8 mouse cellular contexts compared by ENCODE assay signal in genomic region chr13:94882711-94883145, GRCm38 (mm10). TPM values are rescaled to one million over a fixed set of nuclear protein-coding genes. Genes with fewer than 3 reads are reported as not detected.
DNase-seq lines count a peak whose midpoint lies in the region; ATAC-seq and TF ChIP-seq lines count a peak whose summit lies in the region.

No protein-coding gene starts in this region.

- H3K9ac ChIP-seq in embryonic facial prominence, embryonic 15.5 days: no peak overlapping the region
- no peak overlapping the region for H3K9ac ChIP-seq in intestine, postnatal 0 days (ENCODE audit: low read depth, low read length)
- H3K9ac ChIP-seq in neural tube, embryonic 14.5 days (replicated peaks; ENCODE audit: low read depth, low read length): peak overlapping the region; percentile 41; the same call in 1 of the 2 replicates

- H3K27ac ChIP-seq in layer of hippocampus, adult 2 months: no peak overlapping the region
- H3K27ac ChIP-seq in embryonic facial prominence, embryonic 15.5 days (replicated peaks): no peak overlapping the region
- no peak overlapping the region for H3K27ac ChIP-seq in intestine, postnatal 0 days (ENCODE audit: low read depth, low read length)
- peak overlapping the region; percentile 66 for H3K27ac ChIP-seq in neural tube, embryonic 14.5 days (ENCODE audit: low read depth, low read length)

- H3K36me3 ChIP-seq in embryonic facial prominence, embryonic 15.5 days: no peaks in the 10 kb centered on the region
- H3K36me3 ChIP-seq in intestine, postnatal 0 days (ENCODE audit: control insufficient read depth, insufficient read depth): no peaks in the 10 kb centered on the region
- no peaks in the 10 kb centered on the region for H3K36me3 ChIP-seq in neural tube, embryonic 14.5 days (ENCODE audit: control insufficient read depth, insufficient read depth, low read length)

- peaks cover 86% of the 10 kb centered on the region for H3K27me3 ChIP-seq in embryonic facial prominence, embryonic 15.5 days
- H3K27me3 ChIP-seq in intestine, postnatal 0 days (replicated peaks; ENCODE audit: control insufficient read depth, insufficient read depth, low read length): peaks cover 86% of the 10 kb centered on the region
- peaks cover 70% of the 10 kb centered on the region for H3K27me3 ChIP-seq in neural tube, embryonic 14.5 days (ENCODE audit: control insufficient read depth, insufficient read depth, low read length)

- 0 out of 2 replicates have a peak, but pooled peaks have one; percentile 29 for ATAC-seq in embryonic facial prominence, embryonic 15.5 days (ENCODE audit: insufficient number of reproducible peaks, low FRiP score, low TSS enrichment, low read depth)
- ATAC-seq in intestine, postnatal 0 days: 0 out of 2 replicates have a peak, but pooled peaks have one; percentile 19
- ATAC-seq in neural tube, embryonic 14.5 days (ENCODE audit: low read depth): peak; percentile 57
- no peak for ATAC-seq in monocyte, adult 5-6 weeks (replicated peaks; ENCODE audit: insufficient number of reproducible peaks, low FRiP score, low TSS enrichment, poor library complexity, severe bottlenecking)

- H3K4me2 ChIP-seq in embryonic facial prominence, embryonic 15.5 days (replicated peaks): peak overlapping the region; percentile 87
- peak overlapping the region; percentile 72 for H3K4me2 ChIP-seq in intestine, postnatal 0 days (replicated peaks; ENCODE audit: low read depth)
- H3K4me2 ChIP-seq in neural tube, embryonic 14.5 days (ENCODE audit: low read depth, low read length): peak overlapping the region; percentile 46

- DNase-seq in layer of hippocampus, adult 2 months (ENCODE audit: low spot score in 2 of 2): no peak
- no peak for DNase-seq in layer of hippocampus, postnatal 25 days (ENCODE audit: extremely low spot score in 1 of 2, low spot score in 1 of 2)
- DNase-seq in frontal cortex, postnatal 25 days (ENCODE audit: low spot score in 2 of 2): no peak
- DNase-seq in cerebellum, postnatal 4 days (ENCODE audit: low spot score in 2 of 2): no peak

- H3K9me3 ChIP-seq in embryonic facial prominence, embryonic 15.5 days (replicated peaks): no peaks in the 10 kb centered on the region
- H3K9me3 ChIP-seq in intestine, postnatal 0 days (ENCODE audit: control insufficient read depth): no peaks in the 10 kb centered on the region
- no peaks in the 10 kb centered on the region for H3K9me3 ChIP-seq in neural tube, embryonic 14.5 days (ENCODE audit: control insufficient read depth, low read length)

- peak overlapping the region; percentile 23; the same call in 1 of the 2 replicates for H3K4me3 ChIP-seq in layer of hippocampus, adult 2 months
- H3K4me3 ChIP-seq in embryonic facial prominence, embryonic 15.5 days (replicated peaks): peak overlapping the region; percentile 45
- peak overlapping the region; percentile 44 for H3K4me3 ChIP-seq in intestine, postnatal 0 days (ENCODE audit: low read depth, low read length)
- peak overlapping the region; percentile 27 for H3K4me3 ChIP-seq in neural tube, embryonic 14.5 days (ENCODE audit: low read depth, low read length)

- H3K4me1 ChIP-seq in embryonic facial prominence, embryonic 15.5 days: peaks cover 31% of the 10 kb centered on the region
- H3K4me1 ChIP-seq in intestine, postnatal 0 days (replicated peaks; ENCODE audit: control insufficient read depth, insufficient read depth, low read length): no peaks in the 10 kb centered on the region
- H3K4me1 ChIP-seq in neural tube, embryonic 14.5 days (ENCODE audit: control insufficient read depth, insufficient read depth, low read length): peaks cover 8% of the 10 kb centered on the region; the same call in 1 of the 2 replicates

- whole genome bisulfite sequencing in embryonic facial prominence, embryonic 15.5 days: under 1% methylated on average over 37 of the region's 37 CpGs
- WGBS in intestine, postnatal 0 days: under 1% methylated on average over 37 of the region's 37 CpGs
- under 1% methylated on average over 33 of the region's 37 CpGs for WGBS in neural tube, embryonic 14.5 days

- no peak for TF ChIP-seq CTCF in layer of hippocampus, adult 2 months (conservative IDR thresholded peaks at IDR 0.05)
- TF ChIP-seq CTCF in intestine, postnatal 0 days (IDR thresholded peaks at IDR 0.05; ENCODE audit: low read depth): no peak

RNA-seq across cellular contexts. Expression of gene Otp, which starts 7.3 kb away (rescaled TPM):
- not detected for total RNA-seq in layer of hippocampus, adult 2 months (2021)
- not detected for total RNA-seq in layer of hippocampus, postnatal 25 days (2021)
- polyA plus RNA-seq in embryonic facial prominence, embryonic 15.5 days (2015; fragmentation: Nextera tagmentation; extraction: Ambion mirVana): not detected in 2 replicates
- not detected in 2 replicates for polyA plus RNA-seq in intestine, postnatal 0 days (2015; fragmentation: Nextera tagmentation; extraction: Ambion mirVana)
- 10.0 and 13.5 TPM in 2 replicates for polyA plus RNA-seq in neural tube, embryonic 14.5 days (2014; fragmentation: Nextera tagmentation; extraction: Ambion mirVana)
- not detected in 3 replicates for total RNA-seq in monocyte, adult 5-6 weeks (2017)
